Mouse (Mus musculus) lung, adult 2 months (tissue): ENCODE measurements around the gene Ppargc1a.

ENCODE experiments used
- CTCF ChIP-seq: fragments of 200-500 bp; IDR thresholded peaks from 2 replicates; pipeline ENCODE4 v1.5.1; 2011; ENCODE audit warnings: mild to moderate bottlenecking, low read length, control low read depth; ENCODE audit not compliant: insufficient read depth
- POLR2A ChIP-seq: fragments of 200-500 bp; IDR thresholded peaks from 2 replicates; pipeline ENCODE4 v1.6.1; 2011; ENCODE audit warnings: low read depth, mild to moderate bottlenecking, control low read depth, low read length, borderline replicate concordance; ENCODE audit errors: extremely low read depth

- TF ChIP-seq POLR2A (no peak), CTCF (no peak)
Measured at GRCm38 (mm10) chr5:51479859-51480258, 87.7 kb downstream of the Ppargc1a start.
